Mouse (Mus musculus): Measurements from ENCODE around the gene Adh7. TPM values are rescaled to one million over a fixed set of nuclear protein-coding genes. Genes with fewer than 3 reads are reported as not detected.

The Adh7 gene
- polyA plus RNA-seq, 1 experiment from 2014 or later, result 0.62 TPM

- no peaks in the 10 kb centered on the region for H3K4me1 ChIP-seq (ENCODE audit: insufficient read depth, low read depth, low read length)
- no peaks in the 10 kb centered on the region for H3K9me3 ChIP-seq (ENCODE audit: low read length)
- no peak for ATAC-seq
- H3K27ac ChIP-seq (ENCODE audit: low read length), result no peak overlapping the region
- no peak for TF ChIP-seq CTCF (IDR thresholded peaks at IDR 0.05)
- no peak for TF ChIP-seq EP300 (IDR thresholded peaks at IDR 0.05)
- no peak for DNase-seq (ENCODE audit: low spot score)
- no peak overlapping the region for H3K9ac ChIP-seq (replicated peaks; ENCODE audit: low read depth)
- no peaks in the 10 kb centered on the region for H3K27me3 ChIP-seq (replicated peaks; ENCODE audit: insufficient read depth, low read length)
- H3K36me3 ChIP-seq (ENCODE audit: insufficient read depth, low read length), result no peaks in the 10 kb centered on the region
- no peak overlapping the region for H3K4me3 ChIP-seq (ENCODE audit: low read depth, low read length)
- WGBS, result 85% methylated on average over 26 of the region's 26 CpGs
- H3K4me2 ChIP-seq (replicated peaks; ENCODE audit: low read depth, low read length), result no peak overlapping the region
Measured at GRCm38 (mm10) chr3:138185995-138186930, 31.3 kb upstream of the Adh7 start.

GRCm38 (mm10) chr3:138192260-138192659 lies 25.3 kb upstream of the Adh7 start:
- Histone ChIP-seq H3K4me3 (ENCODE audit: low read depth, low read length) (no peak overlapping the region), H3K36me3 (ENCODE audit: insufficient read depth, low read length) (no peaks in the 10 kb centered on the region), H3K9me3 (ENCODE audit: low read length) (no peaks in the 10 kb centered on the region), H3K4me1 (ENCODE audit: insufficient read depth, low read depth, low read length) (no peaks in the 10 kb centered on the region), H3K27me3 (replicated peaks; ENCODE audit: insufficient read depth, low read length) (no peaks in the 10 kb centered on the region), H3K4me2 (replicated peaks; ENCODE audit: low read depth, low read length) (no peak overlapping the region), H3K27ac (ENCODE audit: low read length) (no peak overlapping the region), H3K9ac (replicated peaks; ENCODE audit: low read depth) (no peak overlapping the region)
- TF ChIP-seq EP300 (IDR thresholded peaks at IDR 0.05) (no peak), CTCF (IDR thresholded peaks at IDR 0.05) (no peak)
- ATAC-seq (no peak), DNase-seq (ENCODE audit: low spot score) (peak; percentile 17)
- 56% methylated on average over 7 of the region's 7 CpGs for WGBS

GRCm38 (mm10) chr3:138193683-138194302 lies 23.8 kb upstream of the Adh7 start, which contains the start of gene 4930579F01Rik:
4930579F01Rik (minus strand) TSS chr3:138193825.
- Histone ChIP-seq H3K4me3 (ENCODE audit: low read depth, low read length) (no peak within 1 kb of the TSS), H3K9me3 (ENCODE audit: low read length) (no peaks in the 10 kb centered on the region), H3K36me3 (ENCODE audit: insufficient read depth, low read length) (no peaks in the 10 kb centered on the region), H3K27ac (ENCODE audit: low read length) (no peak within 1 kb of the TSS), H3K9ac (replicated peaks; ENCODE audit: low read depth) (no peak within 1 kb of the TSS), H3K4me2 (replicated peaks; ENCODE audit: low read depth, low read length) (no peak within 1 kb of the TSS), H3K4me1 (ENCODE audit: insufficient read depth, low read depth, low read length) (no peaks in the 10 kb centered on the region), H3K27me3 (replicated peaks; ENCODE audit: insufficient read depth, low read length) (no peaks in the 10 kb centered on the region)
- no peak for DNase-seq (ENCODE audit: low spot score)
- ATAC-seq, result no peak
- WGBS, result 82% methylated on average over 15 of the region's 15 CpGs
- TF ChIP-seq CTCF (IDR thresholded peaks at IDR 0.05) (no peak), EP300 (IDR thresholded peaks at IDR 0.05) (no peak)

GRCm38 (mm10) chr3:138197093-138197492 lies 20.5 kb upstream of the Adh7 start:
- Histone ChIP-seq H3K4me1 (ENCODE audit: insufficient read depth, low read depth, low read length) (no peaks in the 10 kb centered on the region), H3K9ac (replicated peaks; ENCODE audit: low read depth) (no peak overlapping the region), H3K27me3 (replicated peaks; ENCODE audit: insufficient read depth, low read length) (no peaks in the 10 kb centered on the region), H3K4me2 (replicated peaks; ENCODE audit: low read depth, low read length) (no peak overlapping the region), H3K36me3 (ENCODE audit: insufficient read depth, low read length) (no peaks in the 10 kb centered on the region), H3K9me3 (ENCODE audit: low read length) (no peaks in the 10 kb centered on the region), H3K4me3 (ENCODE audit: low read depth, low read length) (no peak overlapping the region), H3K27ac (ENCODE audit: low read length) (no peak overlapping the region)
- 82% methylated on average over 14 of the region's 14 CpGs for WGBS
- ATAC-seq (no peak), DNase-seq (ENCODE audit: low spot score) (no peak)
- TF ChIP-seq EP300 (IDR thresholded peaks at IDR 0.05), result no peak

GRCm38 (mm10) chr3:138197556-138197955 lies 20.0 kb upstream of the Adh7 start:
- H3K9ac ChIP-seq (replicated peaks; ENCODE audit: low read depth), result no peak overlapping the region
- peak overlapping the region; percentile 38; the same call in 1 of the 2 replicates for H3K4me2 ChIP-seq (replicated peaks; ENCODE audit: low read depth, low read length)
- H3K27ac ChIP-seq (ENCODE audit: low read length), result no peak overlapping the region
- DNase-seq (ENCODE audit: low spot score), result no peak
- H3K27me3 ChIP-seq (replicated peaks; ENCODE audit: insufficient read depth, low read length), result no peaks in the 10 kb centered on the region
- 56% methylated on average over 9 of the region's 9 CpGs for WGBS
- H3K4me1 ChIP-seq (ENCODE audit: insufficient read depth, low read depth, low read length), result no peaks in the 10 kb centered on the region
- no peak for ATAC-seq
- H3K4me3 ChIP-seq (ENCODE audit: low read depth, low read length), result no peak overlapping the region
- no peak for TF ChIP-seq EP300 (IDR thresholded peaks at IDR 0.05)
- no peak for TF ChIP-seq CTCF (IDR thresholded peaks at IDR 0.05)
- H3K9me3 ChIP-seq (ENCODE audit: low read length), result no peaks in the 10 kb centered on the region
- H3K36me3 ChIP-seq (ENCODE audit: insufficient read depth, low read length), result no peaks in the 10 kb centered on the region

GRCm38 (mm10) chr3:138197973-138198721 lies 19.4 kb upstream of the Adh7 start:
- Histone ChIP-seq H3K4me3 (ENCODE audit: low read depth, low read length) (no peak overlapping the region; the same call in 1 of the 2 replicates), H3K9me3 (ENCODE audit: low read length) (no peaks in the 10 kb centered on the region), H3K9ac (replicated peaks; ENCODE audit: low read depth) (no peak overlapping the region), H3K36me3 (ENCODE audit: insufficient read depth, low read length) (no peaks in the 10 kb centered on the region), H3K4me1 (ENCODE audit: insufficient read depth, low read depth, low read length) (no peaks in the 10 kb centered on the region), H3K4me2 (replicated peaks; ENCODE audit: low read depth, low read length) (peak overlapping the region; percentile 38), H3K27me3 (replicated peaks; ENCODE audit: insufficient read depth, low read length) (no peaks in the 10 kb centered on the region), H3K27ac (ENCODE audit: low read length) (no peak overlapping the region)
- ATAC-seq (peak; percentile 83), DNase-seq (ENCODE audit: low spot score) (peak; percentile 90)
- TF ChIP-seq CTCF (IDR thresholded peaks at IDR 0.05), result peak; percentile 95
- TF ChIP-seq EP300 (IDR thresholded peaks at IDR 0.05), result no peak
- 20% methylated on average over 20 of the region's 20 CpGs for WGBS
